Mouse (Mus musculus) bone marrow, adult 2 months (tissue): ENCODE results near the gene Ikbkg. TPM values are rescaled to one million over a fixed set of nuclear protein-coding genes. Genes with fewer than 3 reads are reported as not detected.
"Not testable (repeated sequence)": the region's sequence is repeated elsewhere in the genome, so short reads cannot be mapped to it uniquely, and the experiment has no call there.

Experiments used
- H3K27ac ChIP-seq: fragments of 200-500 bp; 2 replicates; pipeline ENCODE4 v1.5.1; 2012; ENCODE audit warnings: low read depth, mild to moderate bottlenecking, control low read depth, inconsistent platforms, low read length; ENCODE audit not compliant: control insufficient read depth, poor library complexity, insufficient read depth
- H3K4me1 ChIP-seq: fragments of 200-500 bp; 2 replicates; pipeline ENCODE4 v1.6.1; 2011; ENCODE audit warnings: low read length; ENCODE audit not compliant: control insufficient read depth, insufficient read depth
- H3K4me3 ChIP-seq: fragments of 200-500 bp; replicated peaks from 2 replicates; pipeline ENCODE3; 2011; ENCODE audit warnings: mild to moderate bottlenecking, low read depth, low read length, control low read depth; ENCODE audit not compliant: control insufficient read depth
- CTCF ChIP-seq: fragments of 200-500 bp; IDR thresholded peaks from 2 replicates; pipeline ENCODE4 v1.5.1; 2011; ENCODE audit warnings: low read length, control low read depth; ENCODE audit not compliant: control insufficient read depth, insufficient read depth
- POLR2A ChIP-seq: fragments of 200-500 bp; IDR thresholded peaks from 2 replicates; pipeline ENCODE4 v1.6.1; 2011; ENCODE audit warnings: low read depth, mild to moderate bottlenecking, control low read depth, low read length, borderline replicate concordance; ENCODE audit not compliant: control insufficient read depth
- WGBS: fragments of 180-500 bp; shearing (Covaris S2); methylation state at CpG from one replicate; pipeline ENCODE4 v1.1.7; 2018; 5-methylcytosine and 5-hydroxymethylcytosine counted together
- polyA plus RNA-seq: library from polyadenylated mRNA; stranded (reverse); fragments of >200 nt; gene quantifications from 2 replicates; pipeline ENCODE4 v1.2.4, GENCODE M21; 2011; ENCODE audit warnings: low replicate concordance; ENCODE audit not compliant: missing spikeins, insufficient read depth, insufficient read length

Gene Ikbkg
- polyA plus RNA-seq, 1 experiment: 11.7 TPM

- 65% methylated on average over 3 of the region's 3 CpGs for WGBS
Measured at GRCm38 (mm10) chrX:74427116-74427515, 34.0 kb downstream of the Ikbkg start.

DNA sequence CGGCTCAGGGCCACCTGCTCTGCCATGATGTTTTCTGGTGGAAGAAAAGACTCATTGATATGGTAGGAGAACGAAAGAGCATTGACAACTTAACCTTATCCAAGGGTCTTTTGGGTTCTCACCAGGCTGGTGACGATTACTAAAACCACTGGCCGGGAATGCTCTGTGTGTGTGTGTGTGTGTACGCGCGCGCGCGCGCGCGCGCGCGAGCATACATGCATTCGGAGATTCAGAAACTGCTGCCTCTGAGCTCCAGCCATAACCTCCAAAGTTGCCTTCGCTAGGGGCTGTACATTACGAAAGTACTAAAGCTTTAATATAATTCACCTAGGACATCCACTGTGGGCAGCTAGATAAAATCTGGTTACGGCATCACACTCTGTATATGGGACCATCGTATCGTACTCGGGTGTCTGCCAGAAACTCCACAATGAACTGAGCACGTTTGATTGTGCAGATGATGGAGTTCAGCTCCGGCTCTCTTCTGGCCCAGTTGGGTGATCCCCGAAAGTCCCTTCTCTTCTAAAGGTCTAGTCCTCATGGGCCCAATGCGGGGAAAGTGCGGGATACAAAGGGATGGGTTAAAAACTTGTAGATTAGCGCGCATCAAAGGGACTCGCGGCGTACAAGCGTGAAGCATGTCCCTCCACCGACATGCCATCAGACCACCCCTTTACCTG lies 35.2 kb downstream of the Ikbkg start:
- TF ChIP-seq CTCF (no peak), POLR2A (no peak)

More at GRCm38 (mm10) chrX:74427116-74427515, 34.0 kb downstream of the Ikbkg start:
- TF ChIP-seq CTCF (no peak), POLR2A (no peak)
- Histone ChIP-seq H3K4me3 (peak overlapping the region; percentile 59), H3K27ac (peak overlapping the region; percentile 61), H3K4me1 (peaks cover 3% of the 10 kb centered on the region; the same call in 1 of the 2 replicates)

GRCm38 (mm10) chrX:74428826-74429276 lies 35.8 kb downstream of the Ikbkg start, which contains the start of gene G6pdx:
TSS of gene G6pdx (minus strand) at chrX:74429194.
- peak within 1 kb of the TSS; percentile 95 for H3K27ac ChIP-seq
- H3K4me3 ChIP-seq: peak within 1 kb of the TSS; percentile 97
- peaks cover 3% of the 10 kb centered on the region; the same call in 1 of the 2 replicates for H3K4me1 ChIP-seq
- WGBS: 10% methylated on average over 25 of the region's 25 CpGs
- TF ChIP-seq CTCF (no peak; the same call in 1 of the 2 replicates), POLR2A (peak; percentile 50; the same call in 1 of the 2 replicates)

More for the DNA sequence above, 35.2 kb downstream of the Ikbkg start:
- Histone ChIP-seq H3K27ac (peak overlapping the region; percentile 95), H3K4me1 (peaks cover 3% of the 10 kb centered on the region; the same call in 1 of the 2 replicates), H3K4me3 (peak overlapping the region; percentile 97)
- 21% methylated on average over 35 of the region's 35 CpGs for WGBS

DNA sequence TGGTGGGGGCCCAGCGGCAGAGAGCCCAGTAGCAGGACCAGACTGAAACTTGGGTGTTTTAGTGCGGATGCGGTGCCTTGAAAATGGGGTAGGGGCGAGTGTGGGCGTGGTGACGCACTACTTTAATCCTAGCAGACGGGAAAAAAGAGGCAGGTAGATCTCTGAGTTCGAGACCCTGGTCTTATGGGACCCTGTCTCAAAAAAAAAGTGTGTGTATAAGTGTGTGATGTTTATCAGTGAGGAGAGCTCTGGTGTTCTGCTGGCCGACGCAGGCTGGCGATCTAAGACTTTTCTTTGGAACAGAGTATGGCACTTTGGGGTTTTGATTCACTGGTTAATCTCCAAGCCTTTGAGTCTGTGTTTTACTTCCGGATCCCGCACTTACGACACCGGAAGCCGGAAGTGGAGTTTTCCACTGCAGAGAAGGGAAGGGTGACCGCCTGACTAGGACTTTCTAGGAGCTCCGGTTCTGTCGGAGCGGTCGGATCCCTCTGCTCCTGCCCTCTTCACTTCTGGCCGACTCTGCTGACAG lies 36.3 kb downstream of the Ikbkg start:
- WGBS: 20% methylated on average over 22 of the region's 22 CpGs
- H3K4me3 ChIP-seq: peak overlapping the region; percentile 97
- TF ChIP-seq CTCF: no peak
- peak; percentile 17; the same call in 1 of the 2 replicates for TF ChIP-seq POLR2A
- peaks cover 2% of the 10 kb centered on the region; the same call in 1 of the 2 replicates for H3K4me1 ChIP-seq
- H3K27ac ChIP-seq: peak overlapping the region; percentile 95

GRCm38 (mm10) chrX:74451157-74451912 lies 58.2 kb downstream of the Ikbkg start:
- 41% methylated on average over 4 of the region's 4 CpGs for WGBS
- H3K27ac ChIP-seq: peak overlapping the region; percentile 63; the same call in 1 of the 2 replicates

DNA sequence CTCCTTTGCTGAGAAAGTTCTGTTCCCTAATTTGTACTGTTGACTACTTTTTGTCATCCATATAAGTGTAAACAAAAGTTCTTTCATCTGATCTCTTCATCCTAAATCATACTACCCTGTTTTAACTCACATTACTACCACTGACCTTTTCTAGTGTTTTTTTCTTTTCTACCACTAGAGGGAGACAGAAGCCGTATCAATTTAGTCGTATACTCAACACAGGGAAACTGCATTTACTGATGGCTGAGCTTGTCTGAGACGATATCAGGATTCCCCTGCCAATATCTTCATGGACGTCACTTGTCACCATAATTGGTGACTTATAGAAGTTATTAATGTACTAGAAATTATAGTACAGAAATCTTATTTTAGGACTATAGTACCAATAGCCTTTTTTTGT lies 59.7 kb downstream of the Ikbkg start:
- no peaks in the 10 kb centered on the region; the same call in 1 of the 2 replicates for H3K4me1 ChIP-seq
- WGBS: 7% methylated on average over 4 of the region's 4 CpGs

More at GRCm38 (mm10) chrX:74451157-74451912, 58.2 kb downstream of the Ikbkg start:
- TF ChIP-seq CTCF (no peak), POLR2A (no peak)
- Histone ChIP-seq H3K4me1 (no peaks in the 10 kb centered on the region; the same call in 1 of the 2 replicates), H3K4me3 (no peak overlapping the region)

DNA sequence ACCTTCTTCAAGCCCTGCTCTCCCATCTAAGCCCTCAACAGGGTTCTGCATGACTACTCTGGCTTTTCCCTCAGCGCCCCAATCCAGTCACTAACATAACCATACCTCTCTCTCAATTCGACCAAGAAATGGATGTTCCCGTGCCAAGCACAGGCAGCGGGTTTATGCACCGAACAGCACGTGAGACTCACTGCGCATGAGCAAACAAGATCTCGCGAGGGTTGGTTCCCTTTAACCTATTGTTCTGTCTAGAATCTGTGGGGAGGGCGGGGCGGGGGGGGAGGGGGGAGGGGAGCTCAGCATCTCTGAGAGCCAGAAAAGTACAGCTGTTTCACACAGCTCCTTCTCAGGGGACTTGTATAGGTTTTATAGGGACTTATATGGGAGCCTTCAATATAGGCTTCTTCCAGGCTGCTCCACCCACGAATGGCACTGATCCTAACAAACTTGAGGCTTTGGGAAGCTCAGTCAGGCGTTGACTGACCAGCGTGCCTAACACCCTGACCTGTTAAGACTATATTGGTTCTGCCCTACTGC lies 88.3 kb downstream of the Ikbkg start, which contains the start of gene Gm6880:
Gene Gm6880 (minus strand): TSS at position 51 of the 537 bp plus-strand sequence.
- not testable (repeated sequence) for H3K4me3 ChIP-seq, H3K4me1 ChIP-seq, H3K27ac ChIP-seq
- WGBS: 72% methylated on average over 12 of the region's 14 CpGs

More for the DNA sequence above, 59.7 kb downstream of the Ikbkg start:
- no peak overlapping the region for H3K27ac ChIP-seq
- H3K4me3 ChIP-seq: no peak overlapping the region
- TF ChIP-seq CTCF: no peak
- no peak for TF ChIP-seq POLR2A
